Mouse (Mus musculus) forebrain, embryonic 16.5 days (tissue): ENCODE data around the gene U2surp. TPM values are rescaled to one million over a fixed set of nuclear protein-coding genes. Genes with fewer than 3 reads are reported as not detected.

ENCODE experiments used
- ATAC-seq: fragments of 200-750 bp; cut with Nextera tagmentation; 2 replicates; pipeline ENCODE4 v1.8.0; 2017; ENCODE audit warnings: mild to moderate bottlenecking, moderate library complexity
- H3K27ac ChIP-seq: fragments of 300-500 bp; sonication (generic); 2 replicates; pipeline ENCODE4 v1.5.1; 2014; ENCODE audit warnings: low read length, control low read depth
- H3K27me3 ChIP-seq: fragments of 300-500 bp; sonication (generic); replicated peaks from 2 replicates; pipeline ENCODE4 v1.6.1; 2014; ENCODE audit warnings: low read length; ENCODE audit not compliant: control insufficient read depth, insufficient read depth
- H3K36me3 ChIP-seq: fragments of 300-500 bp; sonication (generic); 2 replicates; pipeline ENCODE4 v1.6.1; 2014; ENCODE audit not compliant: control insufficient read depth, insufficient read depth
- H3K4me1 ChIP-seq: fragments of 300-500 bp; sonication (generic); replicated peaks from 2 replicates; pipeline ENCODE4 v1.6.1; 2014; ENCODE audit warnings: low read length; ENCODE audit not compliant: control insufficient read depth, insufficient read depth
- H3K4me2 ChIP-seq: fragments of 300-500 bp; sonication (generic); 2 replicates; pipeline ENCODE4 v1.6.1; 2014; ENCODE audit warnings: mild to moderate bottlenecking, low read length, control low read depth
- H3K4me3 ChIP-seq: fragments of 300-500 bp; sonication (generic); replicated peaks from 2 replicates; pipeline ENCODE4 v1.5.1; 2014; ENCODE audit warnings: mild to moderate bottlenecking, low read length, control low read depth
- H3K9ac ChIP-seq: fragments of 300-500 bp; sonication (generic); replicated peaks from 2 replicates; pipeline ENCODE4 v1.6.1; 2014; ENCODE audit warnings: low read depth, low read length, control low read depth
- H3K9me3 ChIP-seq: fragments of 300-500 bp; sonication (generic); 2 replicates; pipeline ENCODE4 v1.6.1; 2016; ENCODE audit warnings: low read length; ENCODE audit not compliant: control insufficient read depth
- WGBS: fragments of 180-500 bp; shearing (Covaris S2); extraction: QIAGEN DNeasy Blood & Tissue Kit; methylation state at CpG from one replicate; pipeline ENCODE4 v1.1.7; 2014; 5-methylcytosine and 5-hydroxymethylcytosine counted together
- polyA plus RNA-seq: library from polyadenylated mRNA; unstranded; fragments of >200 nt; fragmentation: Nextera tagmentation; extraction: Ambion mirVana; gene quantifications from 2 replicates; pipeline ENCODE4 v1.2.1, GENCODE M21; 2015

The U2surp gene
- polyA plus RNA-seq, 1 experiment from 2014 or later, result 132 TPM

DNA sequence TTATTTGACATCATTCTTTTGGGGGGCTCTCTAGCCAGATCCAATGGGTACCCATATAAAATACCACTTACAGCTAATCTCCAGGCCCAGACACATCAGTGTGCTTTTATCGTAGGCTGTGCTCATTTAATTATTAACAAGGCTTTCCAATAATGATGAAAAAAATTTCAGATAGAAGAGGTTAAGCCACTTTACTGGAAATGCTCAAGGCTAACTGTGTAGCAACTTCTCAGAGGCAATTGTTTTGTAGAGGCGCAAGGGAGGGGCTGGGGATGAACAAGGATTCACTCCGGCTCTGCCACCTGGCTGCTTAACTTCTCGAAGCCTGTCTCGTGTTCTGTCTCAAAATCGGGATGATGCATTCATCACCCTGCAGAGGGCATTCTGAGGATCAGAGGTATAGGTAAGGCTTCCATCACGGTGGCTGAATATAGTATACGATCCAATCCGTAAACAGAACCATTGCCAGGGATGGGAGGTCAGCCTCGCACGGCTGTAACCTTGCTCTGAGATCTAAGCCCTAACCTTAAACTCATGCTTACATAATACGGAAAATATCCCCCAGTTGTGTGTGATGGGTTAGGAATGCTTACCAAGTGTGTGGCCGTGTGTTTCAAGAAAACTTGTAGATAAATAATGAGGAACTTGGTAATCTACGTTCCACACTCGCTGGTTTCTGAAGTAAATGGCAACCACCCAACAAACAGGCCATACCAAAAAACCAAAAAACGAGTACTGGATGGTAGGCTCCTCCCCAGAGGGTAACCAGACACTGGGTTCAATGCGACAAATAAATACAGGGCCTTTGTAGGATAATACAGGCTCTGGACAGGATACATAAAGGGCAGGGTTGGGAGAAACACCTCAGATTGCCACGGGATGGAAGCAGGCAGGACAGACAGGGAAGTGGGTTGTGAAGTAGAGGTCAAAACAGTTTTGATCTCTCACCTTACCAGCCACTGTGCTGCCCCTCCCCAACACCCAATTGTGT lies 42.7 kb upstream of the U2surp start:
- WGBS, result 85% methylated on average over 18 of the region's 18 CpGs

DNA sequence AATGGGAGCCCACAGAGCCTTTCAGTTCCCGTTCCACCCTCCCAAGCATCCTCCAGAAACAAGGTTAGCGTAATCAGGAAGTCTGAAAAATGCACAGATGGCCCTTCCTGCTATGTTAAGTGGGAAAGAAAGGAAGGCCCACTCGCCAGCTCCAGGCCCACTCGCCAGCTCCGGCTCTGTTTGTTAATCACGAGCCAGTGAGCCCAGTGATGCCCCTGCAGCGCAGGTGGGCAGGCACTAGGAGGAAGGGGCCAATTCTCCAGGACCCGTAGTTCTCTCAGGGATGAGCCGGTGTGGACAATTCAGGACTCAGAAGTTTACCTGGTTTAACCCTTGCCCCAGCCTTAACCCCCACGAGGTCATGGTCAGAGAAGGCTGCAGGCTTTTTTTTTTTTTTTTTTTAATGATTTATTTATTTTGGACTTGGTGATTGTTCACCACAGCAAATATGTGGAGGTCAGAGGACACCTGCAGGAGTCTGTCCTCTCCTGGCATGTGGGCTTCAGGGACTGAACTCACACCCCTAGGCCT lies 40.4 kb upstream of the U2surp start:
- Histone ChIP-seq H3K4me1 (no peaks in the 10 kb centered on the region), H3K36me3 (no peaks in the 10 kb centered on the region), H3K4me3 (no peak overlapping the region), H3K27ac (no peak overlapping the region), H3K9me3 (no peaks in the 10 kb centered on the region), H3K4me2 (no peak overlapping the region), H3K9ac (no peak overlapping the region), H3K27me3 (0 out of 2 replicates have a peak, but pooled peaks cover 2% of the 10 kb centered on the region)
- WGBS, result 55% methylated on average over 10 of the region's 10 CpGs
- no peak for ATAC-seq

More for the DNA sequence above, 42.7 kb upstream of the U2surp start:
- Histone ChIP-seq H3K4me3 (no peak overlapping the region), H3K36me3 (no peaks in the 10 kb centered on the region), H3K9ac (no peak overlapping the region), H3K9me3 (no peaks in the 10 kb centered on the region), H3K27me3 (peaks cover 10% of the 10 kb centered on the region), H3K27ac (no peak overlapping the region), H3K4me1 (peaks cover 4% of the 10 kb centered on the region; the same call in 1 of the 2 replicates), H3K4me2 (no peak overlapping the region)
- ATAC-seq, result no peak

DNA sequence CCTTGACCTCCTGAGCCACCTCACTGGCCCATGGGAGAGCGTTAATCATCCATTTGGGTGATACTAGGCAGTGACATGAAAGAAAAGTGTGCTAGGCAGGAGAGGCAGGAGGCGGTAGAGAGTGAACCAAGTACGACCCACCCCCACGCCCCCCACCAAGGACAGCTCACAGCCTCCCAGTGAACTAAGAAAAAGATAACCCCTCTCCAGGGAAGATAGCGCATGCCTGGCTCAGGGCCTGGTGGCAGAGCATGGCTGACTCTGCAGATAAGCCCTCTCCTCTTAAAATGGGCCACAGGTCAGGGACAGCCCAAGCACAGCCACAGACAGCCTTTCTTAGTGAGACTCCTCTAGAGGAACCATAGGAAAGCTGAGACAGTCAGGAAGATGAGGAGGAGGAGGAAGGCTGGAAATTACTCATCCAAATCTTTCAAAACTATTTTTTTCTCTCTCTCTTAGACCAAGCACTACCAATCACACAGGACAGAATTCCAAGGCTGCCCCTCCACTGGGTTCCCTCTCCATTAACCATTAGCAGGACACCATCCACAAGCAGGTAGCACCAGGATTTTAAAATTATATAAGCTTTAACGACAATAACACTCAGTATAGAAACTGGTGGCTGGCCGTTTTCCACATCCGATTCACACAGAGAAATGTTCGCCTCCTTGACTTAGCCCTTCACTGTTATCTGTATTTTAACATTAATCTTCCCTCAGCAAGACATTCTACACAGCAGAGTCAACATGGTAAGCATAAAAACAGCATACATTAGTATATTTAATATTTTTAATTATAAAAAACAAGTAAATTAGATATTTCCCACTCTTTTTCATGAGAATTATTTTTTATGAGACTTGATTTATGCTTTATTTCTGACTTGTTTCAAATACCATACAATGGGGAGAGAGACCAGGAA lies 39.3 kb upstream of the U2surp start:
- H3K36me3 ChIP-seq, result no peaks in the 10 kb centered on the region
- ATAC-seq, result no peak
- no peak overlapping the region for H3K4me2 ChIP-seq
- no peaks in the 10 kb centered on the region for H3K9me3 ChIP-seq
- no peak overlapping the region for H3K4me3 ChIP-seq
- H3K27ac ChIP-seq, result no peak overlapping the region
- no peaks in the 10 kb centered on the region for H3K4me1 ChIP-seq
- 79% methylated on average over 9 of the region's 9 CpGs for WGBS
- no peaks in the 10 kb centered on the region for H3K27me3 ChIP-seq
- no peak overlapping the region for H3K9ac ChIP-seq

DNA sequence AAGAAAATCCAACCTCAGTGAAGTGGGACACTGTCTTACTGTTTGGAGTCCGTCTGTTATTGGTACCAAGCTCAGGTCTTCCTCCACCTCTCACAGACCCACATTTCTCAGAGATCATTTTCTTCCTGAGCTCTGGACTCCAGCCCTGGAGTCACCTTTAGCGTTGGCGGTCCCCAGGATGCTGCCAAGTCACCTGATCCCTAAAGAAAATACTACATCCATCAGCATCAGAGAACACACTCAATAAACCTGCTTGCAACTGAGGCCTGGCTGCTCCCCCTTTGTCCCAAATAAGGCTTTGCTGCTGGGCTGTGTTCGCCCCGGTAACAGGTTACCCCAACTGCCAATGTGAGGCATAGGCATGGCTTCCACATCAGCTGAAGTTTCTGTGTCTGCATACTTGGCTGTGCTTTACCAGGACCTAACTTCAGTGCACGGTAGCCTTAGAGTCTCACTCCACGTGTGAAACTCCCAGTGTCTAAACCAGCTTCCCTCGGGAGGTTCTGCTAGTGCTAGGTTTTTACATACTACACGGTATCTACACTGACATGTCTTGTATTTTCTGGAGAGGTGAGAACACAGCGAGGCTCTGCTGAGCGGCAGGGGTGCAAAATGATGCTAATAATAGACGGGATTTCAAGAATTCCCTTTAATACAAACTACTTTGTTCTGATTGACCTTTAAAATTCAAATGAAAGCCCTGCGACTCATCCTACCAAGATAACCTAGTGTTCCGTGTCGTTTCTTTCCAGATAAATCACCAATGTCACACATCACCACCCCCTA lies 38.0 kb upstream of the U2surp start:
- H3K4me3 ChIP-seq, result no peak overlapping the region
- H3K9ac ChIP-seq, result no peak overlapping the region
- H3K27ac ChIP-seq, result no peak overlapping the region
- no peaks in the 10 kb centered on the region for H3K9me3 ChIP-seq
- ATAC-seq, result no peak
- no peaks in the 10 kb centered on the region for H3K27me3 ChIP-seq
- H3K36me3 ChIP-seq, result no peaks in the 10 kb centered on the region
- no peak overlapping the region for H3K4me2 ChIP-seq
- WGBS, result 79% methylated on average over 15 of the region's 15 CpGs
- H3K4me1 ChIP-seq, result no peaks in the 10 kb centered on the region

DNA sequence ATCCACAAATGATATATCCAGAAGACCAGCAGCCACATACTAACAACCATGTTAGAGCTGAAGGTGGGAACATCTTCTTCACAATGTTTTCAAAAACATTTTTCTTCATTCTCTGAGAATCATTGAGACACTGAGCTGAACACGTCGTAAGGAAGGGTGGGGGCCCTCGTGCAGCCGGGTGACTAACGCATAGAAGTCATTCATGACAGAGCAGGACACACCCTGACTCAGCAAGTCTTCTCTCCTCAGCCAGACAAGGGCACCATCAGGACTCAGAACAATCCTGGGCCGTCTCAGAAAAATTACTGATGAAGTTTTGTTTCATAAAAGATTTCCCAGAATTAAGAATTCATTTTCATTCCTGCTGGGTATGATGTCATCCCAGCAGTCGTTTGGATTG lies 34.9 kb upstream of the U2surp start:
- WGBS, result 64% methylated on average over 7 of the region's 7 CpGs
- H3K9me3 ChIP-seq, result no peaks in the 10 kb centered on the region
- no peak overlapping the region for H3K27ac ChIP-seq
- H3K9ac ChIP-seq, result no peak overlapping the region
- no peaks in the 10 kb centered on the region for H3K4me1 ChIP-seq
- no peaks in the 10 kb centered on the region for H3K27me3 ChIP-seq
- no peak overlapping the region for H3K4me2 ChIP-seq
- no peak overlapping the region for H3K4me3 ChIP-seq
- ATAC-seq, result no peak
- H3K36me3 ChIP-seq, result no peaks in the 10 kb centered on the region

DNA sequence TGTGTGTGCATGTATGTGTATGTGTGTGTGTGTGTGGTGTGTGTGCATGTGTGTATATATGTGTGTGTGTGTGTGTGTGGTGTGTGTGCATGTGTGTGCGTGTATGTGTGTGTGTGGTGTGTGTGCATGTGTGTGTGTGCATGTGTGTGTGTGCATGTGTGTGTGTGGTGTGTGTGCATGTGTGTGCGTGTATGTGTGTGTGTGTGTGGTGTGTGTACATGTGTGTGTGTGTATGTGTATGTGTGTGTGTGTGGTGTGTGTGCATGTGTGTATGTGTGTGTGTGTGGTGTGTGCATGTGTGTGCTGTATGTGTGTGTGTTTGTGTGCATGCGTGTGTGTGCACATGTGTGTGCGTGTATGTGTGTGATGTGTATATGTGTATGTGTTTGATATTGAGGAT lies 32.8 kb upstream of the U2surp start:
- no peaks in the 10 kb centered on the region for H3K36me3 ChIP-seq
- H3K4me2 ChIP-seq, result no peak overlapping the region
- no peak overlapping the region for H3K27ac ChIP-seq
- no peaks in the 10 kb centered on the region for H3K9me3 ChIP-seq
- 99% methylated on average over 4 of the region's 4 CpGs for WGBS
- H3K4me3 ChIP-seq, result no peak overlapping the region
- H3K27me3 ChIP-seq, result no peaks in the 10 kb centered on the region
- ATAC-seq, result no peak
- H3K9ac ChIP-seq, result no peak overlapping the region
- no peaks in the 10 kb centered on the region for H3K4me1 ChIP-seq

DNA sequence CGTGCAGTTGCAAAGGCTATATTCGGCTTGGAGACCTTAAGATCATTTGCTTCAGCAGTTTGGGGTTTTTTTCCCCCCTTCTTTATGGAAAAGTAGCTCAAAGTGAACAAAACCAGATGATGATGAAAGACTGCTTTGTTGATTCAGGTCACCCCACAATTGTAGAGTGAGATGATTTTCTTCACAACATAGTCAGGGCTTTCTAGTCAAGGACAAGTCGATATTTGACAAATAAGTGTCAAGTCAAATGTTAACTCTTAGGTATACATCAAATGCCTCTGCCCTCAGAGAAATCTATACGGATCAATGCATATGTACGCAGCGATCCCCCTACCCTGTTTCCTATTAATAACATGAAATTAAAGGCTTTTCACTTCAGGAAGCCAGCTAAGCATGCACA lies 30.7 kb upstream of the U2surp start:
- Histone ChIP-seq H3K36me3 (no peaks in the 10 kb centered on the region), H3K27ac (no peak overlapping the region), H3K4me2 (no peak overlapping the region), H3K9ac (no peak overlapping the region), H3K9me3 (no peaks in the 10 kb centered on the region), H3K27me3 (no peaks in the 10 kb centered on the region), H3K4me1 (no peaks in the 10 kb centered on the region), H3K4me3 (no peak overlapping the region)
- 82% methylated on average over 6 of the region's 6 CpGs for WGBS
- ATAC-seq, result no peak

DNA sequence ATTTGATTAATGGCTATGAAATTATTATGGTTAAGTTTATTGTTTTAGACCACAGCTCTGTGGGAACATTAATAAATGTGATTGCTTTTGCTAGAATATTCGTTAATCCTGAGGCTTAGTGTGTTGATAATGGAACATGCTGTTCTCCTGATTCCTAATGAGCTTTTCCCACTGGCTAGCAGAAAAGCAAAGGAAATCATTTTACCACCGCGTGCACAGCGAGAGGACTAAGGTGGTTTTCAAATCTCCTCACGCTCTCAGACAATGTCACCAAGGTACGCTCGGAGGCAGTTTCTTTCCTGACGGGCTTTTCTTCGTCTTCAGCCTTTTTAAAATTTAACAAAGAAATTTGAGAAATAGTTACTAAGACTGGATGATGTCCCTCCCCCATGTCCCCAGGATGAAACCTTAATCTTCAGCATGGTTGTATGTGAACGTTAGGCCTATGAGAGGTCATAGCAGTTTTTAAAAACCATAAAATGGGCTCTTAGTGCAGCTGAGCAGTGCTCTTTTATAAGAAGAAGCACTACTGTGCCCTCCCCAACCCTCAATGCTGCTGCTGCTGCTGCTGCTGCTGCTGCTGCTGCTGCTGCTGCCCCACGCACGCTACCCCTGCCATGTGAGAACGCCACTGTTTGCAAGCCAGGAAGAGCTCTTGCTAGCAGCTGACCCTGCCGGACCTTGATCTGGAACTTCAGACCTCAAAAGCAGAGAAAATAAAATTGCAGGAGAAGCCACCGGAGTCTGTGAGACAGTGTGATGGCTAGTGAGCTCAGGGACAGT lies 30.0 kb upstream of the U2surp start:
- Histone ChIP-seq H3K9ac (no peak overlapping the region), H3K27ac (0 out of 2 replicates have a peak overlapping the region, but pooled peaks have one; percentile 14), H3K4me1 (no peaks in the 10 kb centered on the region), H3K36me3 (no peaks in the 10 kb centered on the region), H3K9me3 (no peaks in the 10 kb centered on the region), H3K27me3 (no peaks in the 10 kb centered on the region), H3K4me3 (no peak overlapping the region), H3K4me2 (no peak overlapping the region)
- 34% methylated on average over 15 of the region's 15 CpGs for WGBS
- no peak for ATAC-seq
